Mouse (Mus musculus): ENCODE measurements around the gene Zcchc4. TPM values are rescaled to one million over a fixed set of nuclear protein-coding genes. Genes with fewer than 3 reads are reported as not detected.

Zcchc4 gene
- polyA plus RNA-seq, 1 experiment from 2014 or later, result 18.3 TPM

GRCm38 (mm10) chr5:52805801-52806200, 30.6 kb downstream of the Zcchc4 start:
- Histone ChIP-seq H3K27ac (no peak overlapping the region), H3K4me2 (no peak overlapping the region), H3K27me3 (no peaks in the 10 kb centered on the region), H3K36me3 (peaks cover 54% of the 10 kb centered on the region), H3K4me1 (no peaks in the 10 kb centered on the region), H3K9ac (no peak overlapping the region), H3K4me3 (replicated peaks) (no peak overlapping the region), H3K9me3 (replicated peaks) (no peaks in the 10 kb centered on the region)
- no peak for ATAC-seq (replicated peaks; ENCODE audit: low FRiP score)
- 67% methylated on average over 4 of the region's 4 CpGs for WGBS

GRCm38 (mm10) chr5:52806349-52806748, 31.1 kb downstream of the Zcchc4 start:
- Histone ChIP-seq H3K36me3 (peaks cover 54% of the 10 kb centered on the region), H3K27ac (no peak overlapping the region), H3K4me3 (replicated peaks) (no peak overlapping the region), H3K27me3 (no peaks in the 10 kb centered on the region), H3K4me1 (no peaks in the 10 kb centered on the region), H3K4me2 (no peak overlapping the region), H3K9ac (no peak overlapping the region), H3K9me3 (replicated peaks) (no peaks in the 10 kb centered on the region)
- WGBS, result 84% methylated on average over 8 of the region's 8 CpGs
- no peak for ATAC-seq (replicated peaks; ENCODE audit: low FRiP score)

- no peak overlapping the region for H3K27ac ChIP-seq
- no peak for ATAC-seq (replicated peaks; ENCODE audit: low FRiP score)
- peaks cover 48% of the 10 kb centered on the region for H3K36me3 ChIP-seq
- 87% methylated on average over 7 of the region's 7 CpGs for WGBS
- H3K4me2 ChIP-seq, result no peak overlapping the region
- H3K9ac ChIP-seq, result no peak overlapping the region
- H3K4me3 ChIP-seq (replicated peaks), result no peak overlapping the region
- H3K9me3 ChIP-seq (replicated peaks), result no peaks in the 10 kb centered on the region
- H3K4me1 ChIP-seq, result no peaks in the 10 kb centered on the region
- no peaks in the 10 kb centered on the region for H3K27me3 ChIP-seq
These were observed 31.8 kb downstream of the Zcchc4 start for GRCm38 (mm10) chr5:52807030-52807429.

GRCm38 (mm10) chr5:52810446-52810845, 35.2 kb downstream of the Zcchc4 start:
- H3K4me1 ChIP-seq, result no peaks in the 10 kb centered on the region
- H3K9me3 ChIP-seq (replicated peaks), result no peaks in the 10 kb centered on the region

GRCm38 (mm10) chr5:52811056-52811455, 35.8 kb downstream of the Zcchc4 start:
- ATAC-seq (replicated peaks; ENCODE audit: low FRiP score), result no peak
- no peak overlapping the region for H3K4me3 ChIP-seq (replicated peaks)
- no peaks in the 10 kb centered on the region for H3K9me3 ChIP-seq (replicated peaks)
- H3K4me2 ChIP-seq, result no peak overlapping the region
- no peaks in the 10 kb centered on the region for H3K27me3 ChIP-seq
- H3K9ac ChIP-seq, result no peak overlapping the region
- H3K27ac ChIP-seq, result no peak overlapping the region
- WGBS, result 88% methylated on average over 14 of the region's 14 CpGs
- no peaks in the 10 kb centered on the region for H3K4me1 ChIP-seq
- peaks cover 55% of the 10 kb centered on the region for H3K36me3 ChIP-seq

More at GRCm38 (mm10) chr5:52810446-52810845, 35.2 kb downstream of the Zcchc4 start:
- no peak overlapping the region for H3K27ac ChIP-seq
- H3K4me2 ChIP-seq, result no peak overlapping the region
- H3K36me3 ChIP-seq, result peaks cover 49% of the 10 kb centered on the region
- 95% methylated on average over 6 of the region's 6 CpGs for WGBS
- no peaks in the 10 kb centered on the region for H3K27me3 ChIP-seq
- H3K9ac ChIP-seq, result no peak overlapping the region
- no peak overlapping the region for H3K4me3 ChIP-seq (replicated peaks)
- ATAC-seq (replicated peaks; ENCODE audit: low FRiP score), result no peak

GRCm38 (mm10) chr5:52812456-52812855, 37.2 kb downstream of the Zcchc4 start:
- H3K9ac ChIP-seq, result no peak overlapping the region
- no peak for ATAC-seq (replicated peaks; ENCODE audit: low FRiP score)
- 84% methylated on average over 10 of the region's 10 CpGs for WGBS
- no peaks in the 10 kb centered on the region for H3K4me1 ChIP-seq
- peaks cover 55% of the 10 kb centered on the region for H3K36me3 ChIP-seq
- no peak overlapping the region for H3K27ac ChIP-seq
- H3K9me3 ChIP-seq (replicated peaks), result no peaks in the 10 kb centered on the region
- H3K4me2 ChIP-seq, result no peak overlapping the region
- no peak overlapping the region for H3K4me3 ChIP-seq (replicated peaks)
- H3K27me3 ChIP-seq, result no peaks in the 10 kb centered on the region

GRCm38 (mm10) chr5:52813312-52813711, 38.1 kb downstream of the Zcchc4 start:
- no peaks in the 10 kb centered on the region for H3K9me3 ChIP-seq (replicated peaks)
- no peak overlapping the region for H3K4me3 ChIP-seq (replicated peaks)
- no peak for ATAC-seq (replicated peaks; ENCODE audit: low FRiP score)
- peaks cover 48% of the 10 kb centered on the region for H3K36me3 ChIP-seq
- no peak overlapping the region for H3K27ac ChIP-seq
- no peak overlapping the region for H3K9ac ChIP-seq
- 92% methylated on average over 7 of the region's 7 CpGs for WGBS
- no peaks in the 10 kb centered on the region for H3K4me1 ChIP-seq
- no peak overlapping the region for H3K4me2 ChIP-seq
- no peaks in the 10 kb centered on the region for H3K27me3 ChIP-seq

- no peak for ATAC-seq (replicated peaks; ENCODE audit: low FRiP score)
- Histone ChIP-seq H3K4me3 (replicated peaks) (no peak overlapping the region), H3K9me3 (replicated peaks) (no peaks in the 10 kb centered on the region), H3K4me2 (no peak overlapping the region), H3K4me1 (no peaks in the 10 kb centered on the region), H3K9ac (no peak overlapping the region), H3K36me3 (peaks cover 55% of the 10 kb centered on the region), H3K27ac (no peak overlapping the region), H3K27me3 (no peaks in the 10 kb centered on the region)
- WGBS, result 92% methylated on average over 7 of the region's 7 CpGs
These were observed 43.5 kb downstream of the Zcchc4 start for GRCm38 (mm10) chr5:52818676-52819075.

GRCm38 (mm10) chr5:52821691-52822090, 46.5 kb downstream of the Zcchc4 start:
- H3K27ac ChIP-seq, result no peak overlapping the region
- no peak overlapping the region for H3K9ac ChIP-seq
- H3K4me3 ChIP-seq (replicated peaks), result no peak overlapping the region
- WGBS, result 28% methylated on average over 3 of the region's 3 CpGs
- no peaks in the 10 kb centered on the region for H3K27me3 ChIP-seq
- no peaks in the 10 kb centered on the region for H3K4me1 ChIP-seq
- no peak overlapping the region for H3K4me2 ChIP-seq
- peaks cover 52% of the 10 kb centered on the region for H3K36me3 ChIP-seq
- ATAC-seq (replicated peaks; ENCODE audit: low FRiP score), result no peak
- no peaks in the 10 kb centered on the region for H3K9me3 ChIP-seq (replicated peaks)

GRCm38 (mm10) chr5:52827923-52828322, 52.7 kb downstream of the Zcchc4 start:
- H3K27ac ChIP-seq, result no peak overlapping the region
- 0 out of 2 replicates have a peak, but pooled peaks have one; percentile 43 for ATAC-seq (replicated peaks; ENCODE audit: low FRiP score)
- H3K4me2 ChIP-seq, result no peak overlapping the region
- WGBS, result 30% methylated on average over 4 of the region's 4 CpGs
- H3K27me3 ChIP-seq, result no peaks in the 10 kb centered on the region
- H3K9me3 ChIP-seq (replicated peaks), result no peaks in the 10 kb centered on the region
- H3K9ac ChIP-seq, result no peak overlapping the region
- H3K4me1 ChIP-seq, result peaks cover 3% of the 10 kb centered on the region; the same call in 1 of the 2 replicates
- H3K4me3 ChIP-seq (replicated peaks), result no peak overlapping the region
- peaks cover 21% of the 10 kb centered on the region for H3K36me3 ChIP-seq

- ATAC-seq (replicated peaks; ENCODE audit: low FRiP score), result no peak
- H3K9ac ChIP-seq, result no peak overlapping the region; the same call in 1 of the 2 replicates
- H3K4me2 ChIP-seq, result peak overlapping the region; percentile 74
- H3K9me3 ChIP-seq (replicated peaks), result no peaks in the 10 kb centered on the region
- H3K4me1 ChIP-seq, result peaks cover 19% of the 10 kb centered on the region
- peak overlapping the region; percentile 80 for H3K4me3 ChIP-seq (replicated peaks)
- no peaks in the 10 kb centered on the region for H3K27me3 ChIP-seq
- H3K27ac ChIP-seq, result peak overlapping the region; percentile 94
- peaks cover 20% of the 10 kb centered on the region for H3K36me3 ChIP-seq
These were observed 57.8 kb downstream of the Zcchc4 start for GRCm38 (mm10) chr5:52833005-52833404.

- peak; percentile 100 for ATAC-seq (replicated peaks; ENCODE audit: low FRiP score)
- Histone ChIP-seq H3K4me2 (peak within 1 kb of the TSS; percentile 74), H3K4me1 (peaks cover 19% of the 10 kb centered on the region), H3K36me3 (peaks cover 28% of the 10 kb centered on the region), H3K27ac (peak within 1 kb of the TSS; percentile 94), H3K9ac (peak within 1 kb of the TSS; percentile 95), H3K9me3 (replicated peaks) (no peaks in the 10 kb centered on the region), H3K4me3 (replicated peaks) (peak within 1 kb of the TSS; percentile 80), H3K27me3 (no peaks in the 10 kb centered on the region)
- under 1% methylated on average over 50 of the region's 50 CpGs for WGBS
These were observed 58.6 kb downstream of the Zcchc4 start, which contains the start of gene Anapc4 for GRCm38 (mm10) chr5:52833761-52834274. TSS of gene Anapc4 (plus strand) at chr5:52834012.

GRCm38 (mm10) chr5:52834386-52834785, 59.2 kb downstream of the Zcchc4 start:
- peaks cover 33% of the 10 kb centered on the region for H3K36me3 ChIP-seq
- peak overlapping the region; percentile 74 for H3K4me2 ChIP-seq
- peak overlapping the region; percentile 95 for H3K9ac ChIP-seq
- H3K4me3 ChIP-seq (replicated peaks), result peak overlapping the region; percentile 80
- 9% methylated on average over 8 of the region's 8 CpGs for WGBS
- peak overlapping the region; percentile 94 for H3K27ac ChIP-seq
- H3K9me3 ChIP-seq (replicated peaks), result no peaks in the 10 kb centered on the region
- no peak for ATAC-seq (replicated peaks; ENCODE audit: low FRiP score)
- H3K4me1 ChIP-seq, result peaks cover 19% of the 10 kb centered on the region
- no peaks in the 10 kb centered on the region for H3K27me3 ChIP-seq

All from kidney, embryonic 15.5 days (tissue).